Mouse (Mus musculus): ENCODE measurements around the gene Zfp57.

DNA sequence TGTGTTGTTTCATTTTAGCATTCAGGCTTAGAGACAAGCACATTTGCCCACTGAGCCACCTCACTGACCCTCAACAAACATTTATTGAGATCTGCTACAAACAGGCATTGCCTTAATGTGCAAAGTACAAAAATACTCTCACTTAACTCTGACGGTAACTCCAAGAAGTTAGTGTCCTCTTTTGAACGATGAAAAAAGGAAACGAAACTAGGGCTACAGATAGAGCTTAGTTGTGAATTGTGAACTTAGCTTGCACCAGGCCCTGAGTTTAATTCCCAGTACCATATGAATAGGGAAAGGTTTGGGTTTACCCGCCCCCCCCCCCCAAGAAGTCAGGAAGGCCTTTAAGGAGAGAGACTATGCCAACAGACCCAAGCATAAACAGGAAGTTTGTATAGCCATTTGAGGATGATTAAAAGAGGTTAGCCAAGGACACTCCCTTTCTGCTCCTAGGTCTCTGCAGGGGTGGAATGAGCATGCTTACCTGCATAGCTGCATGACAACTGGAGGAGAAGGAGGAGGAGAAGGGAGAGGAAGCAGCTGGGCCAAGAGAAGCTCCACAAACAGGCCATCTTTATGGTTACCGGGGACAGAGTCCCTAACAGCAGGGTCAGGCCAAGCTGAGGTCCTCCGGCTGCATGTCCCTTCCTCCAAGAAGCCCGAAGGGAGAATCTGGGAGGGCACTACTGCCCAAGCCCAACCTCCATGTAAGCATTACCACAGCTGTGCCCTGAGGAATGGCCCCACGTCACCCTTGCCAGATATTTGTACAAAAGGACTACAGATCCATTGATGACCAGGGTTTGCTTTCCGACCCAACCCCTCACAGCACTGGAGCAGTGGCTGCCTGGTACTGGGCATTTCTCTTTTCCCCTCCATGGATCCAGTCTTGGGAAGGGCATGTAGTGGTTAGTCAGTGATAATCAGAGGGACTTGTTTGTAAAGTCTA is 21.9 kb downstream of the Zfp57 start, which contains the start of gene Mog:
- TF ChIP-seq POLR2A (IDR thresholded peaks at IDR 0.05; ENCODE audit: low read depth, low read length) (no peak), CTCF (IDR thresholded peaks at IDR 0.05; ENCODE audit: borderline replicate concordance, insufficient read depth, low read length) (no peak)

Data from embryonic fibroblast, embryonic 13.5 days (primary cell).